ENCODE assay signal across 16 mouse cellular contexts in the genomic region with DNA sequence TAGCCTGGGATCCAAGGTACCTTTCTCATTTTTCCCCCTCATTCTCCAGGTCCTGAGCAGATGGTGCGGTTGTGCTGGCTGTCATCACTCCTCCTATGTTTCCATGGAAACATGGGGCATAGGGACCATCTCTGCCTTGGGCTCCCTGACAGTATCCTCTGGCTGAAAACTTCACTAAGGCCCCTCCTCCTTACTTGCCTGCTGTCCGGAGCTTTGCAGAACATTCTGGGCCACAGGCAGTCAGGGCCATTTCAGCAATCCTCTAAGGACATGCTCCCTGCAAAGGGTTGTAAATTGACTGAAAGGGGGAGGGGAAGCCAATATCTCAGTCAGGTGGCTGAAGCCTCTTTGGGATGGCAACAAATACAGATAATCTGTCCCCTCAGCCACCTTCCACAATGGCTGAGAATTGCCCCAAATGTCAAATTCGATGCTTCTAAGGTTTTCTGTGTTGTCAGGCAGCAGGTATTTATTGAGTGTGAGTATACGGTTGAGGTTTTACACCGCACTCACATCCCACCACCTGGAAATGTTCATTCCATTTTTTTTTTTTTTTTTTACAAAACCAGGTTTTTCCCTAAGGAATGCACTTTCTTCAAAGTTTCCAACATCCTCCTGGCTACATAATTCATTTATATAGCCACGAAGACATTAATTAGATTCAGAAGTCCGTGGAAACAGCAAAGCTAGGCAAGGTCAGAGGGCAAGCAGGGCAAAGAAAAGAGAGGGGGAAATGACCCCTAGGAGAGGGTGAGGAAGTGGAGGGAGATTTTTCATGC. TPM values are rescaled to one million over a fixed set of nuclear protein-coding genes. Genes with fewer than 3 reads are reported as not detected.
DNase-seq lines count a peak whose midpoint lies in the region; ATAC-seq lines count a peak whose summit lies in the region.
"Had no signal": no experiment of that assay in that cellular context is flagged by ENCODE, and none has a peak within 500 bp of the region (broad histone marks: within the 10 kb centered on the region; RNA-seq: fewer than 3 reads in every experiment).

No protein-coding gene starts in this region.

- H3K4me1 ChIP-seq in hindbrain, embryonic 10.5 days (replicated peaks): peaks cover 84% of the 10 kb centered on the region
- peaks cover 30% of the 10 kb centered on the region for H3K4me1 ChIP-seq in hindbrain, embryonic 14.5 days (replicated peaks; ENCODE audit: control insufficient read depth, insufficient read depth, low read length)
- peaks cover 10% of the 10 kb centered on the region; the same call in 1 of the 2 replicates for H3K4me1 ChIP-seq in embryonic facial prominence, embryonic 11.5 days (ENCODE audit: control insufficient read depth, insufficient read depth, low read length)
- peaks cover 88% of the 10 kb centered on the region for H3K4me1 ChIP-seq in limb, embryonic 10.5 days
- H3K4me1 ChIP-seq in kidney, embryonic 16.5 days (ENCODE audit: insufficient read depth, low read length): peaks cover 20% of the 10 kb centered on the region; the same call in 1 of the 2 replicates

- peak overlapping the region; percentile 72 for H3K27ac ChIP-seq in hindbrain, embryonic 10.5 days
- no peak overlapping the region for H3K27ac ChIP-seq in hindbrain, embryonic 14.5 days
- H3K27ac ChIP-seq in embryonic facial prominence, embryonic 11.5 days (replicated peaks; ENCODE audit: low read depth, low read length): no peak overlapping the region
- peak overlapping the region; percentile 76 for H3K27ac ChIP-seq in limb, embryonic 10.5 days
- no peak overlapping the region for H3K27ac ChIP-seq in kidney, embryonic 16.5 days (ENCODE audit: low read length)
- H3K27ac ChIP-seq: embryonic facial prominence, embryonic 15.5 days; macrophage had no signal

- ATAC-seq in hindbrain, embryonic 14.5 days (ENCODE audit: low FRiP score): no peak
- ATAC-seq in embryonic facial prominence, embryonic 11.5 days (replicated peaks; ENCODE audit: insufficient number of reproducible peaks, low FRiP score, low TSS enrichment, low read depth): no peak
- ATAC-seq in kidney, embryonic 16.5 days (ENCODE audit: low FRiP score, low TSS enrichment): no peak
- ATAC-seq: activated CD4-positive, CD25-positive, alpha-beta regulatory T cell, adult 4 months had no signal

- DNase-seq in hindbrain, embryonic 10.5 days (ENCODE audit: low spot score): peak; percentile 48
- no peak for DNase-seq in hindbrain, embryonic 14.5 days (ENCODE audit: low spot score)
- peak; percentile 49 for DNase-seq in R1 (ENCODE audit: low read depth, low spot score)
- peak; percentile 20 for DNase-seq in embryonic facial prominence, embryonic 11.5 days (ENCODE audit: low spot score)
- peak; percentile 61 for DNase-seq in limb, embryonic 10.5 days (ENCODE audit: low spot score)
- DNase-seq in liver: no peak
- no peak for DNase-seq in urinary bladder, postnatal 4 days (ENCODE audit: low spot score in 2 of 2)
- DNase-seq: cerebellum, adult 9-10 months; heart, postnatal 14 days; kidney, adult 2 months; lung, adult 18-20 months had no signal

- H3K36me3 ChIP-seq in hindbrain, embryonic 10.5 days: no peaks in the 10 kb centered on the region
- no peaks in the 10 kb centered on the region for H3K36me3 ChIP-seq in hindbrain, embryonic 14.5 days (replicated peaks; ENCODE audit: control insufficient read depth, insufficient read depth)
- H3K36me3 ChIP-seq in embryonic facial prominence, embryonic 11.5 days (replicated peaks; ENCODE audit: control insufficient read depth, insufficient read depth, low read depth, low read length): no peaks in the 10 kb centered on the region
- no peaks in the 10 kb centered on the region for H3K36me3 ChIP-seq in limb, embryonic 10.5 days
- no peaks in the 10 kb centered on the region for H3K36me3 ChIP-seq in kidney, embryonic 16.5 days (ENCODE audit: insufficient read depth, low read length)
- H3K36me3 ChIP-seq: embryonic facial prominence, embryonic 15.5 days had no signal

- WGBS in hindbrain, embryonic 10.5 days: 17% methylated on average over 7 of the region's 7 CpGs
- 20% methylated on average over 7 of the region's 7 CpGs for WGBS in hindbrain, embryonic 14.5 days
- WGBS in embryonic facial prominence, embryonic 11.5 days: 20% methylated on average over 7 of the region's 7 CpGs
- 3% methylated on average over 7 of the region's 7 CpGs for WGBS in limb, embryonic 10.5 days
- 22% methylated on average over 7 of the region's 7 CpGs for WGBS in kidney, embryonic 16.5 days

- H3K4me2 ChIP-seq in hindbrain, embryonic 14.5 days (replicated peaks): no peak overlapping the region
- no peak overlapping the region for H3K4me2 ChIP-seq in embryonic facial prominence, embryonic 11.5 days (ENCODE audit: low read depth, low read length)
- H3K4me2 ChIP-seq in kidney, embryonic 16.5 days (replicated peaks; ENCODE audit: low read depth, low read length): no peak overlapping the region
- H3K4me2 ChIP-seq: embryonic facial prominence, embryonic 15.5 days had no signal

- no peak overlapping the region for H3K9ac ChIP-seq in hindbrain, embryonic 14.5 days
- no peak overlapping the region for H3K9ac ChIP-seq in embryonic facial prominence, embryonic 11.5 days (replicated peaks; ENCODE audit: low read length)
- H3K9ac ChIP-seq in kidney, embryonic 16.5 days (replicated peaks; ENCODE audit: low read length): no peak overlapping the region
- H3K9ac ChIP-seq: embryonic facial prominence, embryonic 15.5 days had no signal

- H3K27me3 ChIP-seq in hindbrain, embryonic 10.5 days (ENCODE audit: insufficient read depth, poor library complexity, severe bottlenecking): peaks cover 9% of the 10 kb centered on the region; the same call in 1 of the 2 replicates
- no peaks in the 10 kb centered on the region for H3K27me3 ChIP-seq in hindbrain, embryonic 14.5 days (ENCODE audit: control insufficient read depth, insufficient read depth, low read length)
- no peaks in the 10 kb centered on the region; the same call in 1 of the 2 replicates for H3K27me3 ChIP-seq in embryonic facial prominence, embryonic 11.5 days (ENCODE audit: control insufficient read depth, insufficient read depth, low read length)
- no peaks in the 10 kb centered on the region for H3K27me3 ChIP-seq in limb, embryonic 10.5 days (ENCODE audit: low read depth, poor library complexity, severe bottlenecking)
- peaks cover 4% of the 10 kb centered on the region; the same call in 1 of the 2 replicates for H3K27me3 ChIP-seq in kidney, embryonic 16.5 days (ENCODE audit: insufficient read depth, low read length)

- no peak overlapping the region for H3K4me3 ChIP-seq in hindbrain, embryonic 10.5 days
- H3K4me3 ChIP-seq in hindbrain, embryonic 14.5 days (replicated peaks; ENCODE audit: low read length): no peak overlapping the region
- no peak overlapping the region for H3K4me3 ChIP-seq in embryonic facial prominence, embryonic 11.5 days (ENCODE audit: low read depth, low read length)
- peak overlapping the region; percentile 4; the same call in 1 of the 2 replicates for H3K4me3 ChIP-seq in limb, embryonic 10.5 days
- no peak overlapping the region for H3K4me3 ChIP-seq in kidney, embryonic 16.5 days (ENCODE audit: low read length)
- H3K4me3 ChIP-seq: embryonic facial prominence, embryonic 15.5 days; myocyte had no signal

- no peaks in the 10 kb centered on the region for H3K9me3 ChIP-seq in hindbrain, embryonic 10.5 days
- no peaks in the 10 kb centered on the region for H3K9me3 ChIP-seq in hindbrain, embryonic 14.5 days (ENCODE audit: control insufficient read depth, low read length)
- no peaks in the 10 kb centered on the region for H3K9me3 ChIP-seq in embryonic facial prominence, embryonic 11.5 days (replicated peaks; ENCODE audit: control insufficient read depth, low read length)
- no peaks in the 10 kb centered on the region for H3K9me3 ChIP-seq in limb, embryonic 10.5 days (replicated peaks)
- H3K9me3 ChIP-seq in kidney, embryonic 16.5 days (ENCODE audit: low read length): no peaks in the 10 kb centered on the region
- H3K9me3 ChIP-seq: embryonic facial prominence, embryonic 15.5 days had no signal

RNA-seq across cellular contexts. Expression of a gene that starts 33.1 kb away (rescaled TPM):
- polyA plus RNA-seq in hindbrain, embryonic 10.5 days (2016; fragmentation: Nextera tagmentation; extraction: Ambion mirVana): 7.8 and 11.4 TPM in 2 replicates
- 29.5 and 31.3 TPM in 2 replicates for polyA plus RNA-seq in hindbrain, embryonic 14.5 days (2014; fragmentation: Nextera tagmentation; extraction: Ambion mirVana)
- polyA plus RNA-seq in embryonic facial prominence, embryonic 11.5 days (2014; fragmentation: Nextera tagmentation; extraction: Ambion mirVana): 17.1 and 17.5 TPM in 2 replicates
- 33.9 and 38.8 TPM in 2 replicates for polyA plus RNA-seq in limb, embryonic 10.5 days (2016; fragmentation: Nextera tagmentation; extraction: Ambion mirVana)
- polyA plus RNA-seq in kidney, embryonic 16.5 days (2015; fragmentation: Nextera tagmentation; extraction: Ambion mirVana): 4.0 and 4.4 TPM in 2 replicates
- polyA plus RNA-seq: myocyte had no signal

Comparison
In these comparisons a context has a peak if more than half of its experiments do, and no peak if none do; other contexts are left out.
1. DNase-seq: peak in hindbrain, embryonic 10.5 days (single experiment), R1 (single experiment), embryonic facial prominence, embryonic 11.5 days (single experiment) and limb, embryonic 10.5 days (single experiment); none in hindbrain, embryonic 14.5 days (single experiment), liver (single experiment) and urinary bladder, postnatal 4 days (0 of 2).
2. H3K27ac ChIP-seq: peak in hindbrain, embryonic 10.5 days (single experiment) and limb, embryonic 10.5 days (single experiment); none in hindbrain, embryonic 14.5 days (single experiment), embryonic facial prominence, embryonic 11.5 days (single experiment) and kidney, embryonic 16.5 days (single experiment).